Mouse (Mus musculus) left cerebral cortex, adult 18-20 months (tissue): ENCODE measurements around the gene Zbed5. TPM values are rescaled to one million over a fixed set of nuclear protein-coding genes. Genes with fewer than 3 reads are reported as not detected.
"Not testable (repeated sequence)": the region's sequence is repeated elsewhere in the genome, so short reads cannot be mapped to it uniquely, and the experiment has no call there.

ENCODE experiments used
- DNase-seq, 2 experiments: peaks; one replicate each; pipeline ENCODE4 v3.0.0; 2021 to 2022; ENCODE audit warnings: low spot score in 2 of 2, mixed read lengths in 1 of 2
- long read RNA-seq, 2 experiments: library from polyadenylated mRNA; stranded (forward); transcript quantifications; one replicate each; pipeline ENCODE4 v2.0.0; 2021
- total RNA-seq, 2 experiments: library from RNA; stranded (reverse); gene quantifications; 2 replicates each; pipeline ENCODE4 v1.2.3; 2021

Zbed5 gene
- total RNA-seq, result 1 to 10 TPM; 7.3 to 7.8 TPM
- long read RNA-seq, experiment 1, transcript Zbed5-201 (4 exons, 2,492 nt), result major isoform, 10 of 10 reads
- long read RNA-seq, experiment 1, partial matches to known transcripts, result 0 of 10 reads
- long read RNA-seq, experiment 1, other reads (novel, unspliced or antisense), result 0 of 10 reads
- long read RNA-seq, experiment 2, transcript Zbed5-201 (4 exons, 2,492 nt), result major isoform, 8 of 9 reads
- long read RNA-seq, experiment 2, partial matches to known transcripts, result 0 of 9 reads
- long read RNA-seq, experiment 2, other reads (novel, unspliced or antisense), result 0 of 9 reads

GRCm38 (mm10) chr5:129895198-129896088 is at the start of gene Zbed5:
Gene Zbed5 (plus strand): TSS chr5:129895723.
- DNase-seq, result peak; percentile 85 to 90

DNA sequence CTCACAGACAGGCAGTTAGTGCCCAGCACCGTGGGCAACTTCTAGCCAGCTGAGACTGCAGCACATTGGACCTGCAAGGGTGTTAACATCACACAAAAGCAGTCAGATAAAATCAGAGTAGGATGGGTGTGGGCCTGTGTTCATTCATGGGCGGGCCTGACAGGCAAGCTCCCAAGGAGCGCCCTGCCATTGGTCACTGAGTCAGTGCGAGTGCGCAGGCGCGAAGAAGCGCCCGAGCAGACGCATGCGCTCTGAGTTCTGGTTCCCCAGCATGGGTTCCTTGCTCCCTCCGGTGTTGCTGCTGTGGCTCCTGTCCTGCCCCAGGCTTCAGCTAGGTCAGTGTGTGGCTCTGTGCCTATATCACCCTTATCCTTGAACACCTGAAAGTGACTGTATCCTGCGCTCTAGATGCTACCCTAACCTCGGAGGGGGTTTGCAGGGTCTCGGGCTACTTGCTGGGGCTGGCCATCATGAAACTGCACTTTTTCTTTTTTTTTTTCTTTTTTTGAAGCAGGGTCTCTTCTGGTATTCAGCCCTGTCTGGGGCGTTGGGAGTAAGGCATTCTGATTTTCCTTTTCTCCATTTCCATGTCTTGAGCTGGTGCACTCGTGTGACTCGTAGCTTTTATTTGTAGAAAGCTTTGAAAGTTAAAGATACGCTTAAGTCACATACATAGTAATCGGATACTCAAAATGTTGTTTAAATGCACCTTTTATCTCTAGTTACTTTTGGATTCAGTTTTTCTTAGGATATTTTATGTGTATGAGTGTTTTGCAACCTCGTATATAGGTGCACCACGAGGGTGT is 48.6 kb upstream of the Zbed5 start, which contains the start of gene Sumf2:
Gene Sumf2, plus strand, starts transcription at position 235 of the 806 bp plus-strand sequence.
- peak; percentile 94 to 97 for DNase-seq

GRCm38 (mm10) chr5:129847558-129847820 is 48.0 kb upstream of the Zbed5 start:
- no peak for DNase-seq

DNA sequence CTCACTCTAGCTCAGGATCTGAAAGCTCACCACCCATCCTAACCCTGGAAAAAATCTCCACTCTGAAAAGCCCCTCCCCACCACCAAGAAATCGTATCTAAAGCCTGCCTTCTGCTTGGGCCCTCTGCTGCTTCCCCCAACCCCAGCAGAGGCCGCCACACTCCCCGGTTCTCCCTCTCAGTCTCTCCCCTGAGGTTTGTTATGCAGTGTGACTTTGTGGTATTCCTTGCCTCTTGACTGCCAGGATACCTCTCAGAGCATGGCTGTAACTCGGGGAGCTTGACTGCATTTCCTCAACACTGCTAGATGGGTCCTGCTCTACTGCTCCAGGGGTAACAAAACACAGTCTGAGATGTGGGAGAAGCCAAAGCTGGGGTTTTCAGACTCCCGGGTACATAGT is 40.4 kb upstream of the Zbed5 start:
- no peak for DNase-seq

DNA sequence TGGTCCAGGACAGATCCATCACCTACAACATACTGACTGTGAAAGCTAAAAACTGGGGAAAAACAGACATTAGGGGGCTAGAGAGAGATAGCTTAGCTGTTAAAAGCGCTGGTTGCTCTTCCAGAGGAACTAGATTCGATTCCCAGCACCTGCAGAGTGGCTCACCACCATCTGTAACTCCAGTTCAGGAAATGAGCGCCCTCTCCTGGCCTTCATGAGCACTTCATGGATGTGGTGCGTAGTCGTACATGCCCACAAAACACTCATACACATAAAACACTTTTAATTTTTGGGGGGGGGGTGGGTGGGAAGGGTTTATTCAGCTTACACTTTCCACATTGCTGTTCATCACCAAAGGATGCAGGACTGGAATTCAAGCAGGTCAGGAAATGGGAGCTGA is 39.1 kb upstream of the Zbed5 start:
- no peak for DNase-seq

DNA sequence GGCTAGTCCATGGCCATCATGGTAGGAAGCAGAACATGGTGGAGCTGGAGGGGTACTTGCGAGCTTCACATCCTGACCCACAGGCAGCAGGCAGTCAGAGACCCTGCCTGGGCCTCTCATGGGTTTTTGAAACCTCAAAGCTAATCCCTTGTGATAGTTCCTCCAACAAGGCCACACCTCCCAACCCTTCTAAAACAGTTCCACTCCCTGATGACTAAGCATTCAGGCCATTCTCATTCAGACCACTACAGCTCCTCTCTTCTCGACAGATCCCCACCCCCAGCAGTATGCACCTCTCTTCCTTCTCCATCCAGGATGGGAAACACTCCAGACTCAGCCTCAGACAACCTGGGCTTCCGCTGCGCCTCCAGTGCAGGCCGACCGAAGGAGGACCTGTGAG is 33.2 kb upstream of the Zbed5 start:
- DNase-seq, result no peak

DNA sequence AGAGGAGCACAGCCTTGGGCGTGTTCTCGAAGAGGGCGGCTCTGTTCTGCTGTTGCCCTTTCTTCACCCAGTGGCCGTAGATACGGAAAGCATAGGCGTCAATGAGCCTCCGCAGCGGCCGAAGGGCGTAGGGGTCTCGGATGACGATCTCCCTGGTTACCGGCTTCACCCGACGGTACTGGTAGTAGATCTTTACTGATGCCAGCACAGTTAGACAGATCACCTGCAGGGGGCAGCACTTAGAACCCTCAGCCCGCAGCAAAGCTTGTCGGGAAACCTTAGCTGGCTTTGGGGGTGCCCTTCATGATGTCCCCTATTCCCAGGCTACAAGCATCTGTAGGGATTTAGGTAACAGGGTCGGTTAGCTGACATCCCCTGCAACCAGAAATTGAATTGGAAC is 31.1 kb upstream of the Zbed5 start:
- peak; percentile 27 to 39 for DNase-seq

- no peak for DNase-seq
Observed at GRCm38 (mm10) chr5:129865841-129866240, 29.7 kb upstream of the Zbed5 start.

DNA sequence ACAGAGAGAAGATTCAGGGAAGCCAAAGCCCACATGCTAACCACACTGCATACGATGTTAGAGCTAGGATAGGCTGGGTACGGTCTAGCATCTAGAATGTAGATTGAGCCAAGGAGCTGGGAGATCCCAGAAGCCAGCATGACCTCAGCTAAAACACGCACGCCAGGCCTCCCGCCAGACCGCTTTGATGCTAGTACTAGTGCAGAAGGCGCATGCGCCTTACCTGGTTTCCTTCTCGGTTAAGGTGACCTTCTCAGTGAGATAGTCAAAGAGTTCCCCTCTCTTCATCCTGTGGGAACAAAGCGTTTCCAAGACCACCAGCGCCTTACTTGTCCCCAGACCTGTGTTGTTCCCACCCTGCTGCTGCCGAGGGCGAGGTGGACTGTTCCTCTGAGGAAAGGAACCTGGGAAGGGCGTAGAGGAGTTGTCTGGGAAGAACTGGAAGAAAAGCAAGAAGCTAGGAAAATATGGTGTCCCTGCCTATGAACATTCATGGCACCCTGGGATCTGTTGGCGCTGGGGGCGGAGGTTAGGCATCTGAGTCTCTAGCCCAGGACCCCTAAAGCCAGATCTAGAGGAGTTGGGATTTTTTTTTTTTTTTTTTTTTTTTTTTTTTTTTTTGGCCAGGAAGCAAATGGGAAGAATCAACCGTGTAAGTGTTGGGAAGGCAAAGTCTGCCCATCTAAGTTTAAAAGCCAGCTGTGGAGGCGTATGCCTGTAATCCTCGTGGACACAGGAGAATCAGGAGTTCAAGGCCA is 26.1 kb upstream of the Zbed5 start:
- DNase-seq, result no peak

- DNase-seq, result no peak
Observed at GRCm38 (mm10) chr5:129871238-129871637, 24.3 kb upstream of the Zbed5 start.

DNA sequence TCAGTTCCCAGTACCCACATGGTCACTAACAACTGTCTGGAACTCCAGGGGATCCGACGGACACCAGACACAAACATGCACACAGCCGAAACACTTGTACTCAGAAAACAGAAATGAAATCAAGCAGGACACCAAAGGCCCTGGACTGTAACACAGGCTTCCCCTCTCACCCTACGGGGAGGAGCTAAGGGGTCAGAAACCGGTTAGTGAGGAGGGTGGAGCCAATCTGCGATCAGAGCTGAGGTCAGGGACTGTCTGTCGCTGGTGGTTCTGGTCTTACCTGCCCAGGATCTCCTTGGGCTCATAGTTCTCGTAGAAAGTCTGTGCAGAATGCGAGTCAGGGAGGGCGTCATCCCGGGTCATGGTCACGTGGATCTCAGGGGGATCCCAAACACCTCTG is 21.6 kb upstream of the Zbed5 start:
- DNase-seq, result no peak

- DNase-seq, result no peak
Observed at GRCm38 (mm10) chr5:129875098-129875497, 20.4 kb upstream of the Zbed5 start.

DNA sequence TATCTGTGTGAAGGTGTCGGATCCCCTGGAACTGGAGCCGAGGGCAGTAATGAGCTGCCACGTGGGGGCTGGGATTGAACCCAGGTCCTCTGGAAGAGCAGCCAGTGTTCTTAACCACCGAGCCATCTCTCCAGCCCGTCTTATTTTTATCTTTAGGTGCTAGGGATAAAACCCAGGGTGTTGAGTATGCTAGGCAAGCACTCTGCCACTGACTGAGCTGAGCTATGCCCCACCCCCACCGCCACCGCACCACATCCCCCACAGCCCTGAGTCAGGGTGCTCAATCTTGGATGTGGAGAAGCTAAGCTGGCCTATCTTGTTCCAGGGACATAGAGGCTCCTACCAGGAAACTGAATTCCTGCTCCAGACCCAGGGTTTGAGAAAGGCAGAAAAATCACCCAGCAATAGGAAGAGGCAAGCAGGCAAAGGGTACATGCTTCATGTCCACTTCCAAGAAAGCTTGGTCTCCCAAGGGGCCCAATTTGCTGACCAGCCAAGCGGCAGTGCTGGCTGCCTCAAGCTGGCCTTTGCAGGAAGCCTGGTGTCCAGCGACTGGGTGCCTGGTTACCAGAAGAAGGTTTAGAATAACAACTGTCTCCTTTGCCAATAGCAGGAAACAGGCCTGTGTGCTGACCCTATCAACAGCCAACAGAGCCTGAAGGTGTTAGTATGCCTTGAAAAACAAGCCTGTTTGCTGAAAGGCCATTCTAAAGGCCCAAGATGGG is 17.6 kb upstream of the Zbed5 start:
- no peak for DNase-seq

DNA sequence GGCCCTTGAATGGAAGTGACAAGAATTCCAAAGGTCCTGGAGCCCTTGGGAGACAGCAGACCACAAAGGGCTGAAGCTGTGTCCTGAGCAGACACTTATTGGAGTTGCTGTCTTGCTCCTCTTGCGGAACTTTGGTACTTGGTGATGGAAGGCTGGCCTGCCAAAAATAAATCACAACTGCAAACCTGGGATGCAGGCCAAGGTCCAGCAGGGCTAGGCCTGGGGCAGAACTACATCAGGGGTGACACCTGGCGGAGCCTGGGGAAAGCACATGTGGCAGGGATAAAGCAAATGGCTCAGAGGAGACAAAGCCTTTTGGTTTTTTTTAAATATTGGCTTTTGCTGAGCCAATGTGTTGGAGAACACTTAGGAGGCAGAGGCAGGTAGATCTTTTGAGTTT is 16.6 kb upstream of the Zbed5 start:
- peak in 1 of 2 experiments; percentile 20 for DNase-seq

- no peak for DNase-seq
Observed at GRCm38 (mm10) chr5:129879888-129880287, 15.6 kb upstream of the Zbed5 start.

DNA sequence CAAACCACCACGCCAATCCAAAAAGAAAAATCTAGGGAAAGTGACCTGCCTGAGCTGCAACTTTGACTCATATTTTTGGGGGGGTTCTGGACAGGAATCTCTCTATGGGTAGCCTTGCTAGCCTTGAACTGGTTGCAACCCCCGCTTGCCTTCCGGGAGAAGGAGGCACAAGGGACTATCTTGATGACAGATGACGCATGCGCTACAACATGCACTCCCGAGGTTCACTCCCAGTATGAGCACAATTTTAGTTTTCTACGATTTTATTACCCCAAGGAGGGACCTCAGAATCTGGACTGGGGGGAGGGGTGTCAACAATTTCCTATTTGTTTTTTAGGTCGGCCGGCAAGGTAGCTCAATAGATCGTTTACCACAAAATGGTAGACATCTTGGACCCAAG is 9.3 kb upstream of the Zbed5 start:
- DNase-seq, result no peak

- peak; percentile 88 to 93 for DNase-seq
Observed at GRCm38 (mm10) chr5:129886911-129887636, 8.4 kb upstream of the Zbed5 start, which contains the start of gene Chchd2. Gene Chchd2 (minus strand): TSS chr5:129887470.

GRCm38 (mm10) chr5:129890390-129890789 is 5.1 kb upstream of the Zbed5 start:
- not testable (repeated sequence) for DNase-seq

GRCm38 (mm10) chr5:129898449-129898848 is 2.9 kb downstream of the Zbed5 start, which contains the start of gene Phkg1:
Gene Phkg1 (minus strand): TSS chr5:129898549.
- DNase-seq, result no peak
